Mouse (Mus musculus) spleen, adult 2 months (tissue): Measurements from ENCODE around the gene Gls2. TPM values are rescaled to one million over a fixed set of nuclear protein-coding genes. Genes with fewer than 3 reads are reported as not detected.

Experiments
- DNase-seq, 2 experiments: peaks; one replicate each; pipeline versions ENCODE4 v3.0.0 to v3.0.0-alpha.2; 2012 to 2021; ENCODE audit warnings: low spot score in 2 of 2, low read depth in 1 of 2
- H3K27ac ChIP-seq: fragments of 200-500 bp; 2 replicates; pipeline ENCODE4 v1.5.1; 2012; ENCODE audit warnings: low read length, inconsistent platforms; ENCODE audit not compliant: insufficient read depth
- H3K27me3 ChIP-seq: fragments of 200-500 bp; 2 replicates; pipeline ENCODE4 v1.6.1; 2012; ENCODE audit warnings: mild to moderate bottlenecking, moderate library complexity, low read length, inconsistent platforms; ENCODE audit not compliant: control insufficient read depth, insufficient read depth
- H3K36me3 ChIP-seq: fragments of 200-500 bp; 2 replicates; pipeline ENCODE4 v1.6.1; 2012; ENCODE audit warnings: mild to moderate bottlenecking, low read length, inconsistent platforms; ENCODE audit not compliant: control insufficient read depth, insufficient read depth
- H3K4me1 ChIP-seq: fragments of 200-500 bp; 2 replicates; pipeline ENCODE4 v1.6.1; 2011; ENCODE audit warnings: inconsistent platforms; ENCODE audit not compliant: control insufficient read depth, insufficient read depth, insufficient read length
- H3K4me3 ChIP-seq: fragments of 200-500 bp; 2 replicates; pipeline ENCODE4 v1.5.1; 2011; ENCODE audit warnings: mild to moderate bottlenecking, inconsistent platforms; ENCODE audit not compliant: insufficient read depth, insufficient read length; ENCODE audit errors: extremely low read depth
- CTCF ChIP-seq: fragments of 200-500 bp; IDR thresholded peaks from 2 replicates; pipeline ENCODE4 v1.5.1; 2011; ENCODE audit warnings: mild to moderate bottlenecking, inconsistent platforms; ENCODE audit not compliant: insufficient read depth, insufficient read length, insufficient replicate concordance; ENCODE audit errors: extremely low read depth
- POLR2A ChIP-seq: fragments of 200-500 bp; IDR thresholded peaks from 2 replicates; pipeline ENCODE4 v1.6.1; 2011; ENCODE audit warnings: low read depth, low read length, inconsistent platforms
- WGBS: fragments of 180-500 bp; shearing (Covaris S2); methylation state at CpG from one replicate; pipeline ENCODE4 v1.1.7; 2018; 5-methylcytosine and 5-hydroxymethylcytosine counted together
- polyA plus RNA-seq: library from polyadenylated mRNA; depleted of rRNA; stranded (reverse); fragments of >200 nt; gene quantifications from 2 replicates; pipeline ENCODE4 v1.2.3, GENCODE M21; 2012; rRNA removed

Gene Gls2
- polyA plus RNA-seq, 1 experiment = 4.7 TPM

DNA sequence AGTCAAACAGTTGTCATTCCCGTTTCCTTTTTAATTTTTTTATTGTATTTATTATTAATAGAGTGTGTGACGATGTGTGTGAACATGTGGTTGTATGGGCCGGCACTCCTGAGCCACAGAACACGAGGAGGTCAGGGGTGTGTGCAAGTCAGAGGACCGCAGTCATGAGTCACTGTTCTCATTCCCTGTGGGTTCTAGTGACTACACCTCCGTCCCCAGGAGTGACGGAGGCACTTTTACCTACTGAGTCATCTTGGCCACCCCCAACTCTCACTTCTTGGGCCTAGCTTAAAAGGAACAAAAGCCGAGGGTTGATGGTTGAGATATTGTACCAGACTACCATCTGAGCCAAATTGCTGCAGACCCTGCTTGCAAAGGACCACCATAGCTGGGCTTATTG lies 62.1 kb downstream of the Gls2 start:
- Histone ChIP-seq H3K27me3 (no peaks in the 10 kb centered on the region), H3K27ac (no peak overlapping the region), H3K4me1 (peaks cover 9% of the 10 kb centered on the region; the same call in 1 of the 2 replicates), H3K36me3 (peaks cover 3% of the 10 kb centered on the region), H3K4me3 (no peak overlapping the region)
- no peak for TF ChIP-seq CTCF
- no peak for TF ChIP-seq POLR2A
- DNase-seq = no peak
- 91% methylated on average over 8 of the region's 8 CpGs for WGBS

DNA sequence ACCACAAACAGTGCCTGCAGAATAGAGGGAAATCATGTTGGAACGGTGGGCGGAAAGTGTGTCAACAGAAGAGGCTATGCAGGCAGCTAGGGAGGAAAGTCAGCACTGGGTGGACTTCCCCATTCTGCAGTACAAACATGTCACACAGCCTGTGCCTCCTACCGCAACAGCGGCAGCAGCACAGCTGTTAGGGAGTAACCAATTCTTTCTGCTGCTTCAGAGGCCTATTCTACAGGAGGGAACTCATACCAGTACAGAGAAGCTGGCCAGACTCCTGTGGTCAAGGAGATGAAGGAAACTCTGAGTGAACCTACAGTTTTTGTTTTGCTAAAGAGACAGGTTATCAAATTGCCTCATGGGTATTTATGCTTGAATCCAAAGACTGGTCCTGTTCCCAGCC lies 64.7 kb downstream of the Gls2 start:
- peak overlapping the region; percentile 67 for H3K27ac ChIP-seq
- H3K4me1 ChIP-seq = peaks cover 21% of the 10 kb centered on the region
- no peaks in the 10 kb centered on the region for H3K36me3 ChIP-seq
- TF ChIP-seq POLR2A (no peak), CTCF (no peak)
- H3K4me3 ChIP-seq = no peak overlapping the region
- H3K27me3 ChIP-seq = no peaks in the 10 kb centered on the region
- peak; percentile 33 to 48 for DNase-seq
- 16% methylated on average over 4 of the region's 4 CpGs for WGBS

Other genes starting within 250 kb of the Gls2 start
- gene Hsd17b6, start 186.8 kb upstream of the Gls2 start, polyA plus RNA-seq = not detected in 2 replicates
- gene Prim1, start 179.3 kb upstream of the Gls2 start, polyA plus RNA-seq = 3.9 and 4.2 TPM in 2 replicates
- 124 and 171 TPM in 2 replicates for gene Naca, start 158.9 kb upstream of the Gls2 start, polyA plus RNA-seq
- 20.2 and 59.3 TPM in 2 replicates for gene Ptges3, start 135.5 kb upstream of the Gls2 start, polyA plus RNA-seq
- gene Atp5b, start 111.2 kb upstream of the Gls2 start, polyA plus RNA-seq = 803 and 1,529 TPM in 2 replicates
- 39.0 and 43.3 TPM in 2 replicates for gene Baz2a, start 102.9 kb upstream of the Gls2 start, polyA plus RNA-seq
- gene Rbms2, start 14.2 kb upstream of the Gls2 start, polyA plus RNA-seq = 30.0 and 37.0 TPM in 2 replicates
- 6.0 and 7.6 TPM in 2 replicates for gene Spryd4, start 17.4 kb downstream of the Gls2 start, polyA plus RNA-seq
- 0.08 TPM in 1 of 2 replicates, not detected in the other for gene Mip, start 31.4 kb downstream of the Gls2 start, polyA plus RNA-seq
- gene Timeless, start 37.6 kb downstream of the Gls2 start, polyA plus RNA-seq = 4.8 and 6.7 TPM in 2 replicates
- gene Apon, start 59.6 kb downstream of the Gls2 start, polyA plus RNA-seq = 0.06 and 0.20 TPM in 2 replicates
- gene Apof, start 74.2 kb downstream of the Gls2 start, polyA plus RNA-seq = 1.0 and 1.4 TPM in 2 replicates
- gene Stat2, start 76.1 kb downstream of the Gls2 start, polyA plus RNA-seq = 34.6 and 42.1 TPM in 2 replicates
- not detected in 2 replicates for gene Il23a, start 104.3 kb downstream of the Gls2 start, polyA plus RNA-seq
- gene Pan2, start 108.9 kb downstream of the Gls2 start, polyA plus RNA-seq = 25.7 and 30.6 TPM in 2 replicates
- gene Cnpy2, start 128.0 kb downstream of the Gls2 start, polyA plus RNA-seq = 15.9 and 17.2 TPM in 2 replicates
- gene Cs, start 143.3 kb downstream of the Gls2 start, polyA plus RNA-seq = 70.4 and 89.2 TPM in 2 replicates
- 32.1 and 63.8 TPM in 2 replicates for gene Coq10a, start 174.5 kb downstream of the Gls2 start, polyA plus RNA-seq
- gene Ankrd52, start 182.7 kb downstream of the Gls2 start, polyA plus RNA-seq = 31.1 and 36.9 TPM in 2 replicates
- 15.2 and 17.1 TPM in 2 replicates for gene Slc39a5, start 206.8 kb downstream of the Gls2 start, polyA plus RNA-seq
- 19.8 and 21.2 TPM in 2 replicates for gene Nabp2, start 217.0 kb downstream of the Gls2 start, polyA plus RNA-seq
- 24.1 and 29.4 TPM in 2 replicates for gene Rnf41, start 217.2 kb downstream of the Gls2 start, polyA plus RNA-seq